Mouse (Mus musculus): Measurements from ENCODE around the gene Zfp82. TPM values are rescaled to one million over a fixed set of nuclear protein-coding genes. Genes with fewer than 3 reads are reported as not detected.

Gene Zfp82
- polyA plus RNA-seq, 1 experiment from 2014 or later, result 4.0 TPM

DNA sequence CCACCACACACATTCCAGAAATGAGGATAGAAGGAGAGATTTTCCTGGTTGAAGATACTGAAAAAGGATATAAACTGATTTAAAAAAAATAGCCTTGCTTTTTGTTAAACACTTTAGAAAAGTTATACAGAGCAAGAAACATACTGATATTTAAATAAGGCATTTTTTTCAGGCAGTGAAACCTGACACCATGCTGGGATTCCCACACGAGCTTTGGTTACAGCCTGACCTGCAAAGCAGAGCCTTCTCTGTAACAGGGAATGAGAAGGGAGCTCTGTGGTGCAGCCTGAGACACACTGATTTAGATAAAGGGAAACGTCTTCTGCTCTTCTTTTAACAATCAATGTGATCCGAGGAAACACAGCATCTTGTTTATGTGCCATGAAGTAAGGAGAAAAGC lies 19.1 kb downstream of the Zfp82 start:
- peaks cover 6% of the 10 kb centered on the region; the same call in 1 of the 2 replicates for H3K36me3 ChIP-seq (ENCODE audit: insufficient read depth, low read length)
- H3K4me3 ChIP-seq (ENCODE audit: low read depth, low read length), result no peak overlapping the region
- H3K4me2 ChIP-seq (replicated peaks; ENCODE audit: low read depth, low read length), result no peak overlapping the region
- no peak for ATAC-seq
- no peak for TF ChIP-seq EP300 (IDR thresholded peaks at IDR 0.05)
- TF ChIP-seq CTCF (IDR thresholded peaks at IDR 0.05), result no peak
- no peak for DNase-seq (ENCODE audit: low spot score)
- H3K27me3 ChIP-seq (replicated peaks; ENCODE audit: insufficient read depth, low read length), result no peaks in the 10 kb centered on the region
- H3K4me1 ChIP-seq (ENCODE audit: insufficient read depth, low read depth, low read length), result no peaks in the 10 kb centered on the region
- H3K9me3 ChIP-seq (ENCODE audit: low read length), result no peaks in the 10 kb centered on the region
- H3K9ac ChIP-seq (replicated peaks; ENCODE audit: low read depth), result no peak overlapping the region
- WGBS, result 5% methylated on average over 3 of the region's 3 CpGs
- H3K27ac ChIP-seq (ENCODE audit: low read length), result no peak overlapping the region

GRCm38 (mm10) chr7:30050882-30051548 lies 21.7 kb downstream of the Zfp82 start, which contains the start of gene Zfp14:
Gene Zfp14 (minus strand): TSS chr7:30051380.
- 0% methylated on average over 38 of the region's 40 CpGs for WGBS
- Histone ChIP-seq H3K9ac (replicated peaks; ENCODE audit: low read depth) (peak within 1 kb of the TSS; percentile 36; the same call in 1 of the 2 replicates), H3K4me1 (ENCODE audit: insufficient read depth, low read depth, low read length) (no peaks in the 10 kb centered on the region), H3K4me2 (replicated peaks; ENCODE audit: low read depth, low read length) (peak within 1 kb of the TSS; percentile 89), H3K27me3 (replicated peaks; ENCODE audit: insufficient read depth, low read length) (no peaks in the 10 kb centered on the region), H3K36me3 (ENCODE audit: insufficient read depth, low read length) (no peaks in the 10 kb centered on the region), H3K4me3 (ENCODE audit: low read depth, low read length) (peak within 1 kb of the TSS; percentile 61), H3K9me3 (ENCODE audit: low read length) (no peaks in the 10 kb centered on the region), H3K27ac (ENCODE audit: low read length) (peak within 1 kb of the TSS; percentile 11; the same call in 1 of the 2 replicates)
- ATAC-seq (peak; percentile 99), DNase-seq (ENCODE audit: low spot score) (peak; percentile 89)
- TF ChIP-seq CTCF (IDR thresholded peaks at IDR 0.05), result 0 out of 2 replicates have a peak, but pooled peaks have one; percentile 1
- TF ChIP-seq EP300 (IDR thresholded peaks at IDR 0.05), result no peak

DNA sequence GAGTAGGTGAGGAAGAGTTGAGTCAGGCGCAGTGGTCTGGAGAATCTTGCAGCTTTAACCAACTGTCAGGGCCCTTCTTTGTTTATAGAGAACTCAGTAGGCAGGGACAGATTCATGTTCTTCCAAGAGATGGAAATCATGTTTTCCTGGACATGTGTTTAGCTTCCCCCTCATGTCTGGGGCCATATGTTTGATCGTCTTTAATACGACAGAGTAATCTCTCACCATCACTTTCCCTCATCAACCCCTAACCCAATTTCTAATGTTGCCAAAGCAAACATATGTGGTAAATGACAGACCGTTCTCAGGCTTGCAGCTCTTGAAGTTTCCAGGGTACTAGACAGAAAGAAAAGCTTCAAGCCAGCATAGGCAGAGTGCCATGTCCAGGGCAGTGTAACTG lies 24.6 kb downstream of the Zfp82 start:
- H3K4me2 ChIP-seq (replicated peaks; ENCODE audit: low read depth, low read length), result no peak overlapping the region
- no peak overlapping the region for H3K27ac ChIP-seq (ENCODE audit: low read length)
- no peak for TF ChIP-seq CTCF (IDR thresholded peaks at IDR 0.05)
- H3K36me3 ChIP-seq (ENCODE audit: insufficient read depth, low read length), result no peaks in the 10 kb centered on the region
- H3K4me3 ChIP-seq (ENCODE audit: low read depth, low read length), result no peak overlapping the region
- DNase-seq (ENCODE audit: low spot score) (no peak), ATAC-seq (no peak)
- 68% methylated on average over 4 of the region's 4 CpGs for WGBS
- H3K9me3 ChIP-seq (ENCODE audit: low read length), result no peaks in the 10 kb centered on the region
- H3K9ac ChIP-seq (replicated peaks; ENCODE audit: low read depth), result no peak overlapping the region
- H3K27me3 ChIP-seq (replicated peaks; ENCODE audit: insufficient read depth, low read length), result no peaks in the 10 kb centered on the region
- H3K4me1 ChIP-seq (ENCODE audit: insufficient read depth, low read depth, low read length), result no peaks in the 10 kb centered on the region

DNA sequence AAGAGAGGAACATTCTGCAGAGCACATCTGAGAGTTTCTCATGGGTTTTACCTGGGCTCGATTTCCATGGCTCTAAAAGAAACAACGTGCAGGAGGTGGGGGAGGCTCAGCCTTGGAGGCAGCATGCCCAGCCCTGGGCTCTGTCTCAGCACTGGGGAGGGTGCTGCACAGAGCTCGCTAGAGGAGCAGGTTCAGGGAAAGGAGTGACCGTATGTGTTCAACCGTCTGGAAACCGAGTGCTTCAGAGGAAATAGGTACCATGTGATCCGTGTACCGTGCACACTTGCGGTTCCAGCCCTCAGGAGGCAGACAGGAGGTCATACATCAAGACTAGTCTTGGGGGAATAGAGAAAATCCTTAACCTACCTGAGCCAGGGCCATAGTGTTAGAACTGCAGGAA lies 28.3 kb downstream of the Zfp82 start:
- DNase-seq (ENCODE audit: low spot score) (no peak), ATAC-seq (no peak)
- H3K27me3 ChIP-seq (replicated peaks; ENCODE audit: insufficient read depth, low read length), result no peaks in the 10 kb centered on the region
- no peaks in the 10 kb centered on the region for H3K9me3 ChIP-seq (ENCODE audit: low read length)
- WGBS, result 46% methylated on average over 9 of the region's 9 CpGs
- H3K4me1 ChIP-seq (ENCODE audit: insufficient read depth, low read depth, low read length), result no peaks in the 10 kb centered on the region
- no peak overlapping the region for H3K4me3 ChIP-seq (ENCODE audit: low read depth, low read length)
- no peak overlapping the region for H3K4me2 ChIP-seq (replicated peaks; ENCODE audit: low read depth, low read length)
- H3K36me3 ChIP-seq (ENCODE audit: insufficient read depth, low read length), result no peaks in the 10 kb centered on the region
- TF ChIP-seq EP300 (IDR thresholded peaks at IDR 0.05), result no peak
- TF ChIP-seq CTCF (IDR thresholded peaks at IDR 0.05), result no peak
- H3K27ac ChIP-seq (ENCODE audit: low read length), result no peak overlapping the region
- no peak overlapping the region for H3K9ac ChIP-seq (replicated peaks; ENCODE audit: low read depth)

GRCm38 (mm10) chr7:30034331-30034730 lies 38.4 kb downstream of the Zfp82 start:
- Histone ChIP-seq H3K36me3 (ENCODE audit: insufficient read depth, low read length) (peaks cover 7% of the 10 kb centered on the region; the same call in 1 of the 2 replicates), H3K9ac (replicated peaks; ENCODE audit: low read depth) (no peak overlapping the region), H3K27me3 (replicated peaks; ENCODE audit: insufficient read depth, low read length) (no peaks in the 10 kb centered on the region), H3K4me3 (ENCODE audit: low read depth, low read length) (no peak overlapping the region), H3K27ac (ENCODE audit: low read length) (no peak overlapping the region), H3K4me1 (ENCODE audit: insufficient read depth, low read depth, low read length) (no peaks in the 10 kb centered on the region), H3K4me2 (replicated peaks; ENCODE audit: low read depth, low read length) (no peak overlapping the region), H3K9me3 (ENCODE audit: low read length) (no peaks in the 10 kb centered on the region)
- 92% methylated on average over 12 of the region's 12 CpGs for WGBS
- ATAC-seq (no peak), DNase-seq (ENCODE audit: low spot score) (no peak)
- TF ChIP-seq CTCF (IDR thresholded peaks at IDR 0.05) (no peak), EP300 (IDR thresholded peaks at IDR 0.05) (no peak)

DNA sequence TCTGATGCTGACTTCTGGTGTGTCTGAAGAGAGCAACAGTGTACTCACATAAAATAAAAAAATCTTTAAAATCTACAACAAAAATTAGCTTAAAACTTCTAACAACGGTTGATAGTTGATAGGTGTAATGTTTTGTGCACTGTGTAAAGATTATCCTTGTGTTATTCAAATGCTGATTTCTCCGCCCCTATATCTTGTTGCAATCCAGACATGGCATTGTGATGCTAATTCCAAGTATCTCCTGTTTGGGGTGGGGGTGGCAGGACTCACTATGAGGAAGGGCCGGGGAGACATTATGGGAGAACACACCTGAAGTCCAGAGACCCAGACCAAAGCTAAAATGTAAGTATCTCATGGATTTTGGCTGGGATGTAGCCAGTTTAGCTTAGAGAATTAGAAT lies 41.3 kb downstream of the Zfp82 start:
- H3K9ac ChIP-seq (replicated peaks; ENCODE audit: low read depth), result no peak overlapping the region
- H3K27me3 ChIP-seq (replicated peaks; ENCODE audit: insufficient read depth, low read length), result no peaks in the 10 kb centered on the region
- ATAC-seq (no peak), DNase-seq (ENCODE audit: low spot score) (no peak)
- no peak overlapping the region for H3K27ac ChIP-seq (ENCODE audit: low read length)
- TF ChIP-seq EP300 (IDR thresholded peaks at IDR 0.05) (no peak), CTCF (IDR thresholded peaks at IDR 0.05) (no peak)
- no peaks in the 10 kb centered on the region for H3K9me3 ChIP-seq (ENCODE audit: low read length)
- no peak overlapping the region for H3K4me3 ChIP-seq (ENCODE audit: low read depth, low read length)
- peaks cover 7% of the 10 kb centered on the region; the same call in 1 of the 2 replicates for H3K36me3 ChIP-seq (ENCODE audit: insufficient read depth, low read length)
- no peak overlapping the region for H3K4me2 ChIP-seq (replicated peaks; ENCODE audit: low read depth, low read length)
- H3K4me1 ChIP-seq (ENCODE audit: insufficient read depth, low read depth, low read length), result no peaks in the 10 kb centered on the region
- WGBS, result 93% methylated on average over 3 of the region's 3 CpGs
